Mouse (Mus musculus): ENCODE data around the gene Gabra2. TPM values are rescaled to one million over a fixed set of nuclear protein-coding genes. Genes with fewer than 3 reads are reported as not detected.

Gabra2 gene
- not detected in 2 replicates for polyA plus RNA-seq (2012; rRNA removed)

- TF ChIP-seq POLR2A (IDR thresholded peaks at IDR 0.05; ENCODE audit: control insufficient read depth, low read depth, low read length) (no peak), CTCF (IDR thresholded peaks at IDR 0.05; ENCODE audit: control insufficient read depth, insufficient read depth, insufficient replicate concordance, low read depth, low read length) (no peak)
- H3K27me3 ChIP-seq (ENCODE audit: control insufficient read depth, insufficient read depth, low read length) = no peaks in the 10 kb centered on the region
- H3K4me1 ChIP-seq (ENCODE audit: control insufficient read depth, insufficient read depth, low read length) = peaks cover 10% of the 10 kb centered on the region
- no peak within 1 kb of the TSS for H3K27ac ChIP-seq (ENCODE audit: control insufficient read depth, insufficient read depth, low read depth, low read length)
- H3K4me3 ChIP-seq (ENCODE audit: control insufficient read depth, low read depth, low read length) = peak within 1 kb of the TSS; percentile 60
- no peaks in the 10 kb centered on the region for H3K36me3 ChIP-seq (ENCODE audit: control insufficient read depth, insufficient read depth, low read length)
Observed at GRCm38 (mm10) chr5:71095725-71096607, at the start of gene Gabra2. Gabra2 (minus strand) TSS chr5:71095849.

- Histone ChIP-seq H3K36me3 (ENCODE audit: control insufficient read depth, insufficient read depth, low read length) (no peaks in the 10 kb centered on the region), H3K4me1 (ENCODE audit: control insufficient read depth, insufficient read depth, low read length) (no peaks in the 10 kb centered on the region), H3K27ac (ENCODE audit: control insufficient read depth, insufficient read depth, low read depth, low read length) (no peak overlapping the region), H3K4me3 (ENCODE audit: control insufficient read depth, low read depth, low read length) (no peak overlapping the region), H3K27me3 (ENCODE audit: control insufficient read depth, insufficient read depth, low read length) (no peaks in the 10 kb centered on the region)
- TF ChIP-seq POLR2A (IDR thresholded peaks at IDR 0.05; ENCODE audit: control insufficient read depth, low read depth, low read length) (no peak), CTCF (IDR thresholded peaks at IDR 0.05; ENCODE audit: control insufficient read depth, insufficient read depth, insufficient replicate concordance, low read depth, low read length) (no peak)
Observed at GRCm38 (mm10) chr5:71136691-71137090, 41.0 kb upstream of the Gabra2 start.

GRCm38 (mm10) chr5:71135840-71136239 is 40.2 kb upstream of the Gabra2 start:
- Histone ChIP-seq H3K27ac (ENCODE audit: control insufficient read depth, insufficient read depth, low read depth, low read length) (no peak overlapping the region), H3K36me3 (ENCODE audit: control insufficient read depth, insufficient read depth, low read length) (no peaks in the 10 kb centered on the region), H3K4me3 (ENCODE audit: control insufficient read depth, low read depth, low read length) (no peak overlapping the region), H3K4me1 (ENCODE audit: control insufficient read depth, insufficient read depth, low read length) (no peaks in the 10 kb centered on the region), H3K27me3 (ENCODE audit: control insufficient read depth, insufficient read depth, low read length) (no peaks in the 10 kb centered on the region)
- TF ChIP-seq POLR2A (IDR thresholded peaks at IDR 0.05; ENCODE audit: control insufficient read depth, low read depth, low read length) (no peak), CTCF (IDR thresholded peaks at IDR 0.05; ENCODE audit: control insufficient read depth, insufficient read depth, insufficient replicate concordance, low read depth, low read length) (no peak)

GRCm38 (mm10) chr5:71127721-71128120 is 32.1 kb upstream of the Gabra2 start:
- Histone ChIP-seq H3K4me3 (ENCODE audit: control insufficient read depth, low read depth, low read length) (no peak overlapping the region), H3K27ac (ENCODE audit: control insufficient read depth, insufficient read depth, low read depth, low read length) (no peak overlapping the region), H3K36me3 (ENCODE audit: control insufficient read depth, insufficient read depth, low read length) (no peaks in the 10 kb centered on the region), H3K4me1 (ENCODE audit: control insufficient read depth, insufficient read depth, low read length) (no peaks in the 10 kb centered on the region), H3K27me3 (ENCODE audit: control insufficient read depth, insufficient read depth, low read length) (no peaks in the 10 kb centered on the region)
- TF ChIP-seq POLR2A (IDR thresholded peaks at IDR 0.05; ENCODE audit: control insufficient read depth, low read depth, low read length) = no peak
- no peak for TF ChIP-seq CTCF (IDR thresholded peaks at IDR 0.05; ENCODE audit: control insufficient read depth, insufficient read depth, insufficient replicate concordance, low read depth, low read length)

GRCm38 (mm10) chr5:71115216-71115615 is 19.6 kb upstream of the Gabra2 start:
- TF ChIP-seq CTCF (IDR thresholded peaks at IDR 0.05; ENCODE audit: control insufficient read depth, insufficient read depth, insufficient replicate concordance, low read depth, low read length) (no peak), POLR2A (IDR thresholded peaks at IDR 0.05; ENCODE audit: control insufficient read depth, low read depth, low read length) (no peak)
- Histone ChIP-seq H3K4me3 (ENCODE audit: control insufficient read depth, low read depth, low read length) (no peak overlapping the region), H3K27ac (ENCODE audit: control insufficient read depth, insufficient read depth, low read depth, low read length) (no peak overlapping the region), H3K36me3 (ENCODE audit: control insufficient read depth, insufficient read depth, low read length) (no peaks in the 10 kb centered on the region), H3K4me1 (ENCODE audit: control insufficient read depth, insufficient read depth, low read length) (no peaks in the 10 kb centered on the region), H3K27me3 (ENCODE audit: control insufficient read depth, insufficient read depth, low read length) (no peaks in the 10 kb centered on the region)

- Histone ChIP-seq H3K4me3 (ENCODE audit: control insufficient read depth, low read depth, low read length) (peak overlapping the region; percentile 9), H3K4me1 (ENCODE audit: control insufficient read depth, insufficient read depth, low read length) (peaks cover 10% of the 10 kb centered on the region), H3K36me3 (ENCODE audit: control insufficient read depth, insufficient read depth, low read length) (no peaks in the 10 kb centered on the region), H3K27ac (ENCODE audit: control insufficient read depth, insufficient read depth, low read depth, low read length) (no peak overlapping the region), H3K27me3 (ENCODE audit: control insufficient read depth, insufficient read depth, low read length) (no peaks in the 10 kb centered on the region)
- TF ChIP-seq POLR2A (IDR thresholded peaks at IDR 0.05; ENCODE audit: control insufficient read depth, low read depth, low read length) (no peak), CTCF (IDR thresholded peaks at IDR 0.05; ENCODE audit: control insufficient read depth, insufficient read depth, insufficient replicate concordance, low read depth, low read length) (no peak)
Observed at GRCm38 (mm10) chr5:71095180-71095579, 469 bp downstream of the Gabra2 start.

- no peak overlapping the region; the same call in 1 of the 2 replicates for H3K4me3 ChIP-seq (ENCODE audit: control insufficient read depth, low read depth, low read length)
- H3K4me1 ChIP-seq (ENCODE audit: control insufficient read depth, insufficient read depth, low read length) = peaks cover 10% of the 10 kb centered on the region
Observed at GRCm38 (mm10) chr5:71094776-71095175, 873 bp downstream of the Gabra2 start.

More at GRCm38 (mm10) chr5:71094776-71095175, 873 bp downstream of the Gabra2 start:
- TF ChIP-seq POLR2A (IDR thresholded peaks at IDR 0.05; ENCODE audit: control insufficient read depth, low read depth, low read length) (no peak), CTCF (IDR thresholded peaks at IDR 0.05; ENCODE audit: control insufficient read depth, insufficient read depth, insufficient replicate concordance, low read depth, low read length) (no peak)
- no peaks in the 10 kb centered on the region for H3K27me3 ChIP-seq (ENCODE audit: control insufficient read depth, insufficient read depth, low read length)
- H3K36me3 ChIP-seq (ENCODE audit: control insufficient read depth, insufficient read depth, low read length) = no peaks in the 10 kb centered on the region
- H3K27ac ChIP-seq (ENCODE audit: control insufficient read depth, insufficient read depth, low read depth, low read length) = no peak overlapping the region

Data from testis, adult 2 months (tissue).